Mouse (Mus musculus) kidney, adult 9 months (tissue): Measurements from ENCODE around the gene Cd200r4.
"Not testable (repeated sequence)": the region's sequence is repeated elsewhere in the genome, so short reads cannot be mapped to it uniquely, and the experiment has no call there.

Experiments used
- DNase-seq: peaks from one replicate; pipeline ENCODE4 v3.0.0; 2022

The Cd200r4 gene

GRCm38 (mm10) chr16:44811544-44811943, at the start of gene Cd200r4:
TSS of gene Cd200r4 (plus strand) at chr16:44811733.
- DNase-seq = no peak

- no peak for DNase-seq
These were observed 49.7 kb upstream of the Cd200r4 start for GRCm38 (mm10) chr16:44761811-44762210.

- DNase-seq = no peak
These were observed 45.8 kb upstream of the Cd200r4 start, which contains the start of gene Cd200r1 for GRCm38 (mm10) chr16:44765555-44766319. TSS of gene Cd200r1 (plus strand) at chr16:44765736.

GRCm38 (mm10) chr16:44766320-44766892, 45.1 kb upstream of the Cd200r4 start:
- no peak for DNase-seq

GRCm38 (mm10) chr16:44767506-44767905, 44.0 kb upstream of the Cd200r4 start:
- no peak for DNase-seq

DNA sequence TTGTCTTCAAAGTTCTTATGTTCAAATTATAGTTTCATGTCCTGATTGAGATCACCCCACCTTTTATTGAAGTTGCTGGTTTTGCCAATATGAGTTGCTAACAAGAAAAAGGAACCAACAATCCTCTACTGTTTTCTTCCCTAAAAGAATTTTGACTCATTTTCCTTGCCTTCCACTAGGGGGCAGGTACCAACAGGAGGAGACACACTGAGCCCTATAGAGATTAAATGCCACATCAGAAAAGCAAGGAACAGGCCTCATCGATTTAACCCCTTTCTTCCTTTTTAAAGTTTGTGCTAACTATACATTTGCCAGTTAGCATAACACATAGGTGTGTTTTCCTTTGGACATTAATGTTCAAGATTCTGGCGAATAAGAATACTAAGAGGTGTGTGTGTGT, 43.6 kb upstream of the Cd200r4 start:
- DNase-seq = no peak

- no peak for DNase-seq
These were observed 39.0 kb upstream of the Cd200r4 start for GRCm38 (mm10) chr16:44772577-44772976.

DNA sequence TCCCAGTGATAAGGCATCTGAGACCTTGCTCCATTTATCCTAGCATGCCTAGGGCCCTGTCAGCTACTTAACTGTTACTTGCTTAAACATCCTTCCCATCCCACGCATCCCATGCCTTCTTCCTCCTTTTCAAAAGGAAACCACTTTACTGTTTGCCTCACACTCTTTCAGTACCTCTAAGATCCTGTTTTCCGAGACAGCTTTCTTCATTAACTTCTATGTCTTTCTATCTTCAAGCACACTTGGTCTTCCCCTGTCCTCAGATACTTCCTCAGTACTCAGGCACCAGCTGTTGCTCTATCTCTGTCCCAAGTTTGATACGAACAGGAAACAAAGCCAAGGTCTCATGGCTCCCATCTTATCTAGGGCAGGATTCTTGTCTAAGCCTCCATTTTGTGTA, 37.9 kb upstream of the Cd200r4 start:
- DNase-seq = no peak

GRCm38 (mm10) chr16:44774201-44774600, 37.3 kb upstream of the Cd200r4 start:
- no peak for DNase-seq

DNA sequence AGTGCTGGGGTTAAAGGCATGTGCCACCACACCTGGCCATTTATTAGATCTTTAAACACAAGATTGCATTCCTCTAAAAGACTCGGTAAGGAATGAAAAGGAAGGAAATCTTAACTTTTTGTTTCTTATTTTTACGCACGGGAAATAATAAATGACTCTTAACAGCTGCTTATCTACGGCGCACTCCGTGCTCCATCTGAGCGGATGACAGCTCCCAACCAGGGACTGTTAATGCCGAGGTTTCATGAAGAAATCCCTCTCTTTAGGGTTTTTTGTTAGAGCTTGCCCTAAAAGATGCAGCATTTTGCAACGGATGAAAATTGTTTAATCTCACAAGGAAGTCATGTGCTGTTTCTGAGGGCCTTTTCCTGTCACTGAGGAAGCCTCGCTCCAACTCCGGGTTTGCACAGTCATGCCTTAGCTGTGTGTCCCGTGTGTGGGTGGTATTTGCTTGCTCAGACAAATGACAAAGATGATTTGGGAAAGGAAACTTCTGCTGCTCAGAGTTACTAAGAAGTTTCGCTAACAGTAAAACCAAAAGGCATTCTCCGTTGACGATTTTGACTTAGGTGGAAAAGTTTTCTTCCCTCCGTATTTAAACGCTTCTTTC, 32.9 kb upstream of the Cd200r4 start:
- peak; percentile 28 for DNase-seq

DNA sequence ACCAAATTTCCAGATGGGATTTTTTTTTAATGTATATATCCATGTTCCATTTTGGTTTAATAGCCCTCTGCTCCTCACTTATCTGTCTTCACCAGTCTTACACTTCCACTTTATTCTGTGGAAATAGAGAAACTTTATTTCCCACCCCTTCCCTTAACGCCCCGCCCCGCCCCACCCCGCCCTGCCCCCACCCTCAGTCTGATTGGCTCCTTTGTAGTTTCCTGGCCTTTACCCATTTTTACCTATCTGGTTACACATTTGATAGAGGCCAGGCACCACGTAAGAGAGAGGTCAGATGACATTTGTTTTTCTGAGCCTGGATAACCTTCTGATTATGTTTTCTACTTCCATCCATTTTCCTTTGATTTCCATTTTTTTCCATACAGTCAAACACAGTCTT, 32.0 kb upstream of the Cd200r4 start:
- no peak for DNase-seq

DNA sequence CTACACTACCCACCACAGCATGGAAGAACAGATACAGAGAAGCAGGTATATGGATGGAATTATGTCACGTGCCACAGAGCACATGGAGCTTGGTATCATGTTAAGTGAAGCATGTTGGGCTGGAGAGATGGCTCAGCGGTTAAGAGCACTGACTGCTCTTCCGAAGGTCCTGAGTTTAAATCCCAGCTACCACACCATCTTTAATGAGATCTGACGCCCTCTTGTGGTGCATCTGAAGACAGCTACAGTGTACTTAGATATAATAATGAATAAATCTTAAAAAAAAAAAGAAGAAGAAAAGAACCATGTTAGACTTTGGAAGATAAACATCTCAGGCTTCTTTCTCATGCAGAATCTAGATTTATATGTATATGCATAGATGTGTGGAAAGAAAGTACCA, 30.8 kb upstream of the Cd200r4 start:
- DNase-seq = no peak

GRCm38 (mm10) chr16:44786934-44787333, 24.6 kb upstream of the Cd200r4 start:
- no peak for DNase-seq

- no peak for DNase-seq
These were observed 17.1 kb upstream of the Cd200r4 start for GRCm38 (mm10) chr16:44794416-44794815.

DNA sequence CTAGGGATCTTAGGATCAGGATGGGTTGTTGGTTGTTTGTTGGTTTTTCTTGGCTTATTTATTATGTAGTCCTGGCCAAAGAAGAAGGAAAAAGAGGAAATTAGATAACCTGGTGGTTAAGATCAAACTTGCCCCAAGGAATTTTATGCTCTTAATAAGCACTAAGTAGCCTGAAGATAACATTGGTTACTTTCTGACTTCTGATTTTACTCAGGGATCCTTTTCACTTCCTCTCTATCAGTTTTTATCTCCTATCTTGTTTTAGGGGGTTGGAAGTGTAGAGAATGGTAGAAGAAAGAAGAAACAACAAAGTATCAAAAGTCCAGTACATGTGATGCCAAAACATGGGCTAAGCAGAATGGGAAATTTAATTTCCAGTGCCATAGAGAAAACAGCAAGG, 5.6 kb upstream of the Cd200r4 start:
- DNase-seq = no peak

GRCm38 (mm10) chr16:44810223-44810622, 1.3 kb upstream of the Cd200r4 start:
- DNase-seq = not testable (repeated sequence)

DNA sequence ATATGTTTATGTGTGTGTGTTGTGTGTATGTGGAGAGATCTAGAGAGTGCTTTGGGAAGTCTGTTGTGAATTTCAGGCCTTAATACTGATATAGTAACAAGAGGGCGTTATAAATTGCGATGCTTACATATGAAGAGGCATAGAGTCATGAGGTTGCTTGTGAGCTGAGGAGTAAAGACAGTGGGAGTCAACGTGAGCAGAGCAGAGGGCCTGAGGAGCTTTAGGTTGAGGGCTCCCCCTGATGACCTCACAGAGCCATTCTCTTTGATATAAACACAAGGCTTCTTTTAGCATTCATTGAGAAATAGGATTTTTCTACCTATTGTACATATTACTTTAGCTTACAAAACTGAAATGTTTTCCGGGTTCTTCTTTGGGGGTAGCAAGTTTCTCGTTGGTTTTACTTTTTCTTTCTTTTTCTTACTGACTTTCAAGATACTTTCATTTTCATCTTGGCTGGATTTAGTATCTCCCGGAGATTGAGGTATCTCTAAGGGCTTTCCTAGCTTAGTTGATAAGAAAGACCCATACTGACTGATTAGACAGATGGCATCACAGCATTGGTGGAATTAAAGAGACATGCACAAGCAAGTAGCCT, 1.0 kb downstream of the Cd200r4 start:
- no peak for DNase-seq

DNA sequence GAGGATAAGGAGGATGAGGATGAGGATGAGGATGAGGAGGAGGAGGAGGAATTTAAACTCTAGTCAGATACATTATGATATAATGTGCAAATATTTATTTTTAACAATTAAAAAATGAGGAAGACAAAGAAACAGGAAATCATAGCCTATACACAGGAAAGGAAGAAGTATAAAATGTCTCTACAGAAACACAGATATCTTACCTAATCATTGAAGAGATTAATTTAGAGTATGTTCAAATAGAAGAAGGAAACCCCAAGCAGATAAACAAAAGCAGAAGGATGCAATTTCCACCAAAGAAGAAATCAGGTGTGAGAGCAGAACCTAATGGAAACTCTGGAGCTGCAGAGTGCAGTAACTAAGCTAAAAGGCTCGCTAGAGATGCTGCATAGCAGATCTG, 6.5 kb downstream of the Cd200r4 start:
- no peak for DNase-seq

- no peak for DNase-seq
These were observed 9.0 kb downstream of the Cd200r4 start for GRCm38 (mm10) chr16:44820545-44820944.

DNA sequence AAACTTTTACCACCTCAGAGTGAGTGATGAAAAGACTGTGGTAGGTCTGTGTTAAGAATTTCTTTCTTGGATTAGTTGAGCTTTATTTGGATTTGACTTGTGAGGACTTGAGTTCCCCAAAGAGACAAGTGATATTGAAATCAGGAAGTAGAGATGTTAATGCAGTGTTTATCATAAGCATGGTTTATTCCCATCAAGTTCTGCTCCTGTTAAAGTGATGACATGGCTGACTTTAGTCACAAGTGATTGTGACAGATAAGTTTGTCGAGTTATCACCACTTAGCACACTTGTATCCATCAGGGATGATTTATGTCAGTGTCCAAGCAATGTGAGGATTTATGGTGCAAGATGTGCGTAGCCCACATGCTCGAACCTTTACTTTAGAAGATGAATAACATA, 20.8 kb downstream of the Cd200r4 start:
- DNase-seq = no peak

GRCm38 (mm10) chr16:44833189-44833588, 21.7 kb downstream of the Cd200r4 start:
- not testable (repeated sequence) for DNase-seq

DNA sequence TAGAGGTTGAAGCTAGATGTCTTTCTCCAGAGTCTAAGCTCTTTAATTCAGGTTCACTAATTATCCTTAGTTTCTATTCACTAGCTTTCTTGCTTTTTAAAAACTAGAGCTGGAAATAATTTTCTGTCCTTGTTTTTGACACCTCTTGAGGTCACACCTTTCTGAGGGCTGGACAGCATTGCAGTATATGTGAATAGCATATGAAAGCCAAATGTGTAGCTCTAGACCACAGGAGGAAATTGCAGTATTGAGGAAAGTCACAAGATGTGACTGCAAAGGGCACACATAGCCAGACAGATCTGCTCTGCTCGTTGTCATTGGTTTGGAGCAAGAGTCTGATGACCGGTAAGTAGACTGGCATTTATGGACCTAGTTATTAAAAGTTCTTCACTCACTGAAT, 55.3 kb downstream of the Cd200r4 start, which contains the start of gene Cd200r2:
Gene Cd200r2, plus strand, starts transcription at position 301 of the 400 bp plus-strand sequence.
- DNase-seq = no peak

DNA sequence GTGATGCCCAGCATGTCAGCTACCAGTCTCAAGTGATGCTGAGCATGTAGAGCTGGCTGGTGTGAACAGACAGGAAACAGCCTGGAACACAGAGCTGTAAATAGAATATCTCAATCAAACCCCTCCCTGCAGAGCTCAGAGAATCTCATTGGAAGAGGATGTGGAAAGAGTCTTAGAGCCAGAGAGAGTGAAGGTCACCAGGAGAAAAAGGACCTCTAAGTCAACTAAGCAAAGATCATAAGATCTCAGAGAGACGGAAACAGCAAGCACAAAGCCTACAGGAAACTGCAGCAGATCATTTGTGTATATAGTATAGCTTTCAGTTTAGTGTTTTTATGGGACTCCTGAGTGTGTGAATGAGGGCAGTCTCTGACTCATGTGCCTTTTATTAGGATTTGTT, 63.6 kb downstream of the Cd200r4 start:
- DNase-seq = no peak

DNA sequence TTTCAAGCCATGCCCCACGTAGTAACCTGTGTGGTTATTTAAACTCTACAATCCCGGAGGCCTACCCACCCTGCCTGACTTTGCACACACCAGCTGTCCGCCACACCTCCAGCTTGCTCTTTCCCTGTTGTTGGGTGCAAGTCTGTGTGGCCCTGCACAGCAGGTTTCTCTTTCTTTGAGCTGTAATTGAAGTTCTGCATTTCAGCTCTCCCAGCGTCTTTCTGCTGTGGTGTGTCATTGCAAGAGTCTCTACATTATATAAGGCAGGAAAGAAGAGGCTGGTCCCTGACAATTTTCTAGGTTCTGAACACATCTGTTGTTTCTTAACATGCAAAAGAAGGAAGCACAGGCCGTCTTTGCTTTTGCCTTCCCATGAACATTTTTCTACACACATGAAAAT, 65.1 kb downstream of the Cd200r4 start:
- DNase-seq = no peak
